Mouse (Mus musculus) liver, postnatal 0 days (tissue): Measurements from ENCODE around the gene Adamts9. TPM values are rescaled to one million over a fixed set of nuclear protein-coding genes. Genes with fewer than 3 reads are reported as not detected.

Source experiments
- ATAC-seq: fragments of 200-750 bp; cut with Nextera tagmentation; 2 replicates; pipeline ENCODE4 v1.8.0; 2017; ENCODE audit warnings: mild to moderate bottlenecking, moderate library complexity
- DNase-seq: peaks from one replicate; pipeline ENCODE4 v3.0.0-alpha.2; 2016
- H3K27ac ChIP-seq: fragments of 300-500 bp; sonication (generic); 2 replicates; pipeline ENCODE4 v1.5.1; 2014; ENCODE audit warnings: antibody characterized with exemption, moderate library complexity, mild to moderate bottlenecking, low read depth
- H3K27me3 ChIP-seq: fragments of 300-500 bp; sonication (generic); 2 replicates; pipeline ENCODE4 v1.6.1; 2014; ENCODE audit warnings: low read length, control low read depth, mixed read lengths; ENCODE audit not compliant: insufficient read depth
- H3K36me3 ChIP-seq: fragments of 300-500 bp; sonication (generic); replicated peaks from 2 replicates; pipeline ENCODE4 v1.6.1; 2014; ENCODE audit warnings: mild to moderate bottlenecking, control low read depth, low read length, moderate library complexity, mixed read lengths; ENCODE audit not compliant: insufficient read depth
- H3K4me1 ChIP-seq: fragments of 300-500 bp; sonication (generic); 2 replicates; pipeline ENCODE4 v1.6.1; 2014; ENCODE audit warnings: antibody characterized with exemption, mild to moderate bottlenecking, control low read depth; ENCODE audit not compliant: insufficient read depth
- H3K4me2 ChIP-seq: fragments of 300-500 bp; sonication (generic); 2 replicates; pipeline ENCODE4 v1.6.1; 2014; ENCODE audit warnings: low read depth, mild to moderate bottlenecking, low read length, moderate library complexity, mixed read lengths
- H3K4me3 ChIP-seq: fragments of 300-500 bp; sonication (generic); 2 replicates; pipeline ENCODE4 v1.5.1; 2014; ENCODE audit warnings: low read depth, low read length
- H3K9ac ChIP-seq: fragments of 300-500 bp; sonication (generic); replicated peaks from 2 replicates; pipeline ENCODE4 v1.6.1; 2014; ENCODE audit warnings: mild to moderate bottlenecking, moderate library complexity
- H3K9me3 ChIP-seq: fragments of 300-500 bp; sonication (generic); 2 replicates; pipeline ENCODE4 v1.6.1; 2016; ENCODE audit warnings: mild to moderate bottlenecking, control low read depth, low read length, mixed read lengths
- CTCF ChIP-seq: sonication (generic); IDR thresholded peaks from 2 replicates; pipeline ENCODE4 v1.5.1; 2016; ENCODE audit warnings: antibody characterized with exemption, low read depth
- EP300 ChIP-seq: IDR thresholded peaks from 2 replicates; pipeline ENCODE4 v1.6.1; 2016; ENCODE audit warnings: antibody characterized with exemption, low read depth, mild to moderate bottlenecking
- WGBS: fragments of 180-500 bp; shearing (Covaris S2); extraction: QIAGEN DNeasy Blood & Tissue Kit; methylation state at CpG from one replicate; pipeline ENCODE4 v1.1.7; 2014; ENCODE audit not compliant: insufficient replicate concordance; 5-methylcytosine and 5-hydroxymethylcytosine counted together
- polyA plus RNA-seq: library from polyadenylated mRNA; unstranded; fragments of >200 nt; fragmentation: Nextera tagmentation; extraction: Ambion mirVana; gene quantifications from 2 replicates; pipeline ENCODE4 v1.2.1, GENCODE M21; 2015

Gene Adamts9
- polyA plus RNA-seq, 1 experiment from 2014 or later: 0.96 TPM

GRCm38 (mm10) chr6:92812702-92813370 is 130.5 kb downstream of the Adamts9 start:
- no peak for ATAC-seq
- WGBS: 65% methylated on average over 2 of the region's 2 CpGs

GRCm38 (mm10) chr6:92811566-92811965 is 131.7 kb downstream of the Adamts9 start:
- no peaks in the 10 kb centered on the region for H3K36me3 ChIP-seq
- no peak overlapping the region for H3K4me3 ChIP-seq
- H3K4me1 ChIP-seq: no peaks in the 10 kb centered on the region
- H3K4me2 ChIP-seq: no peak overlapping the region
- ATAC-seq (no peak), DNase-seq (no peak)
- TF ChIP-seq CTCF: no peak
- no peaks in the 10 kb centered on the region for H3K9me3 ChIP-seq
- no peak overlapping the region for H3K9ac ChIP-seq
- no peak overlapping the region for H3K27ac ChIP-seq
- no peaks in the 10 kb centered on the region for H3K27me3 ChIP-seq

More at GRCm38 (mm10) chr6:92812702-92813370, 130.5 kb downstream of the Adamts9 start:
- Histone ChIP-seq H3K4me3 (no peak overlapping the region), H3K27me3 (no peaks in the 10 kb centered on the region), H3K4me2 (no peak overlapping the region), H3K27ac (no peak overlapping the region), H3K9ac (no peak overlapping the region), H3K36me3 (no peaks in the 10 kb centered on the region), H3K9me3 (no peaks in the 10 kb centered on the region), H3K4me1 (no peaks in the 10 kb centered on the region)
- DNase-seq: no peak
- TF ChIP-seq EP300: 0 out of 2 replicates have a peak, but pooled peaks have one; percentile 18
- TF ChIP-seq CTCF: no peak

GRCm38 (mm10) chr6:92810628-92811027 is 132.7 kb downstream of the Adamts9 start:
- no peak for TF ChIP-seq EP300
- no peak for TF ChIP-seq CTCF
- H3K4me2 ChIP-seq: no peak overlapping the region
- no peak overlapping the region for H3K4me3 ChIP-seq
- no peak overlapping the region for H3K9ac ChIP-seq
- DNase-seq (no peak), ATAC-seq (no peak)
- no peak overlapping the region for H3K27ac ChIP-seq
- no peaks in the 10 kb centered on the region for H3K9me3 ChIP-seq
- H3K27me3 ChIP-seq: no peaks in the 10 kb centered on the region
- WGBS: 79% methylated on average over 2 of the region's 2 CpGs
- no peaks in the 10 kb centered on the region for H3K4me1 ChIP-seq
- no peaks in the 10 kb centered on the region for H3K36me3 ChIP-seq

GRCm38 (mm10) chr6:92809818-92810217 is 133.5 kb downstream of the Adamts9 start:
- no peak overlapping the region for H3K4me2 ChIP-seq
- H3K36me3 ChIP-seq: no peaks in the 10 kb centered on the region
- ATAC-seq (no peak), DNase-seq (no peak)
- no peaks in the 10 kb centered on the region for H3K4me1 ChIP-seq
- no peaks in the 10 kb centered on the region for H3K27me3 ChIP-seq
- 71% methylated on average over 3 of the region's 3 CpGs for WGBS
- no peak overlapping the region for H3K4me3 ChIP-seq
- no peaks in the 10 kb centered on the region for H3K9me3 ChIP-seq
- H3K27ac ChIP-seq: no peak overlapping the region
- TF ChIP-seq CTCF: no peak
- TF ChIP-seq EP300: no peak
- H3K9ac ChIP-seq: no peak overlapping the region

- H3K9me3 ChIP-seq: no peaks in the 10 kb centered on the region
- no peaks in the 10 kb centered on the region for H3K36me3 ChIP-seq
- H3K4me3 ChIP-seq: no peak overlapping the region
- no peak for ATAC-seq
- H3K4me1 ChIP-seq: no peaks in the 10 kb centered on the region
- DNase-seq: no peak
- H3K27me3 ChIP-seq: no peaks in the 10 kb centered on the region
- TF ChIP-seq EP300 (no peak), CTCF (no peak)
- H3K4me2 ChIP-seq: no peak overlapping the region
- no peak overlapping the region for H3K27ac ChIP-seq
- no peak overlapping the region for H3K9ac ChIP-seq
- 75% methylated on average over 3 of the region's 3 CpGs for WGBS
These were observed 138.9 kb downstream of the Adamts9 start for GRCm38 (mm10) chr6:92804254-92804971.

- ATAC-seq (no peak), DNase-seq (no peak)
- H3K9me3 ChIP-seq: no peaks in the 10 kb centered on the region
- TF ChIP-seq EP300 (no peak), CTCF (no peak)
- H3K27me3 ChIP-seq: no peaks in the 10 kb centered on the region
- no peak overlapping the region for H3K4me2 ChIP-seq
- H3K36me3 ChIP-seq: no peaks in the 10 kb centered on the region
- no peak overlapping the region for H3K27ac ChIP-seq
- no peak overlapping the region for H3K9ac ChIP-seq
- WGBS: 66% methylated on average over 6 of the region's 6 CpGs
- H3K4me3 ChIP-seq: no peak overlapping the region
- H3K4me1 ChIP-seq: no peaks in the 10 kb centered on the region
These were observed 140.1 kb downstream of the Adamts9 start for GRCm38 (mm10) chr6:92803213-92803612.
